Mouse (Mus musculus) kidney, adult 9 months (tissue): ENCODE data around the gene D230025D16Rik.
A peak's percentile ranks its signal among the peaks of the same experiment; 100 is the strongest.
"Not testable (repeated sequence)": the region's sequence is repeated elsewhere in the genome, so short reads cannot be mapped to it uniquely, and the experiment has no call there.

Experiments used
- DNase-seq: peaks from one replicate; pipeline ENCODE4 v3.0.0; 2022

D230025D16Rik gene

DNA sequence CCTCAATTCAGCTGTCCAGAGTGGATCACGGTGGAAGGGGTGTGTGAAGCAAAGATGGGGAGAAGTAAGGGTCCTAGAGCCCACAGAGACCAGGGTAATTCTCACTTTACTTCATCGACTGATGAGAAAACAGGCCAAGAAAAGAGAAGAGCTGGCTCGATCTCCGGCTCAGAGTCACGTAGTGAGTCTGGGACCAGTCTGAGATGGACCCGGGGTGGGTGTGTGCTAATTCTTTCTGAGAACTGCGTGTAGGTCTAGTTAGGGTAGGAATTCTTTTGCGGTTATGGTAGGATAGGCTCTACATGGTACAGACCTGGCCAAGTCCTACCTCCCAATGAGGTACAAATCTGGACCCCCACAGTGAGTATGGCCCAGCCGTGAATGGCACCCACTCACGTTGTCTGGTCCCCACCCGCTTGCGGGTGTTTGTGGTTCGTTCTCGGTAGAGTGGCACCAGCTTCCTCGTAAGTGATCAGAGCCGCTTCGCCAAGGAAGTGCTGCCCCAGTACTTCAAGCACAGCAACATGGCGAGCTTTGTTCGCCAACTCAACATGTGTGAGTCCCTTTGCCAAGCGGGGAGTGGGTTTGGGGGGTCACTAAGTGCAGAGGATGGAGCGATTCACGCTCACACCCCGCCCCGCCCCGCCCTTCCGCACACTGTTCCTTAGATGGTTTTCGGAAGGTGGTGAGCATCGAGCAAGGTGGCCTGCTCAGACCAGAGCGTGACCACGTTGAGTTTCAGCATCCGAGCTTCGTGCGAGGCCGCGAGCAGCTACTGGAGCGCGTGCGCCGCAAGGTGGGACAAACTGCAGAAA, 45.4 kb downstream of the D230025D16Rik start:
- DNase-seq: no peak

DNA sequence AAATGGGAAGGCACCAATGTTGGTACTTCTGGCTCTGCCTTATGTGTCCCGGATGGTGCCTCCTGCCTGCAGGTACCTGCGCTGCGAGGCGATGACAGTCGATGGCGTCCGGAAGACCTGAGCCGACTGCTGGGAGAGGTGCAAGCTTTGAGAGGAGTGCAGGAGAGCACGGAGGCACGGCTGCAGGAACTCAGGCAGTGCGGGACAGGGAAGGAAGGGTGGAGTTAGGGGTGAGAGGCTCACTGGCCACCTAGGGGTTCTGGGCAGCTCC, 45.9 kb downstream of the D230025D16Rik start:
- DNase-seq: no peak

DNA sequence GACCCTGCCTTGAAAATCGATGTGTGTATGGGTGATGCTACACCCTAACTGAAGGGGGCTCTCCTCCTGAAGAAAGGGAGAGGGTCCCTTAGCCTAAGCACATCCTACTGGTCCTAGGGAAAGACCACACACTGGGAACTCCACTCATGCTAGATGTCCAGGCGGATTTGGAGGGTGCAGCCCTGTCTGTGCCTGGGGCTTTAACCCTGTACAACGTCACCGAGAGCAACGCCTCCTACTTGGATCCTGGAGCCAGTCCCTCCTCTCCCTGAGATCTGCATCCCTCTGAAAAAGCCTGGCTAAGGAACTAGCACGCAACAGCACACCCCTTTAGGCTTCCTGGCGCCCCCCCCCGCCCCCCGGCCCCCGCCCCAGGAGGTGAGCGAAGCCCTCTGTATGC, 50.4 kb downstream of the D230025D16Rik start:
- DNase-seq: no peak

DNA sequence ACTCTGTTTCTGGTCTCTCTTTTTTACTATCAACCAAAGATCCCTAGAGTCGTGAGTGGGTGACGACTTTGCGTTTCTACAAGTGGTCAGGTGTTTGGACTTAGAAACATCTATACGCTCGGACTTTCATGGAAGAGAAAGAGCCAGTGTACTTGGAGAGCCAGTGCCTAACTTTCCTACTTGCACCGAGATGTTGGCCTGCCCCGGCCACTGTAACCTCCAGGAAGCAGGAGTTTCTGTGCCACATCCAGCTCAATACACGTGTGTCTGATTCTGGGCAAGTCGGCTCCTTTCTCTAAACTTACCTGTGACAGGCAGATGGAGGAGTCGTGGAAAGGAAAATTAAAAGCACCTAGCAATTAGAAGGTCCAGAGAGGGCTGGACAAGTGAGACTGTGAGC, 50.9 kb downstream of the D230025D16Rik start, which contains the start of gene Nol3:
Gene Nol3 (plus strand): TSS at position 301 of the 400 bp plus-strand sequence.
- DNase-seq: no peak

DNA sequence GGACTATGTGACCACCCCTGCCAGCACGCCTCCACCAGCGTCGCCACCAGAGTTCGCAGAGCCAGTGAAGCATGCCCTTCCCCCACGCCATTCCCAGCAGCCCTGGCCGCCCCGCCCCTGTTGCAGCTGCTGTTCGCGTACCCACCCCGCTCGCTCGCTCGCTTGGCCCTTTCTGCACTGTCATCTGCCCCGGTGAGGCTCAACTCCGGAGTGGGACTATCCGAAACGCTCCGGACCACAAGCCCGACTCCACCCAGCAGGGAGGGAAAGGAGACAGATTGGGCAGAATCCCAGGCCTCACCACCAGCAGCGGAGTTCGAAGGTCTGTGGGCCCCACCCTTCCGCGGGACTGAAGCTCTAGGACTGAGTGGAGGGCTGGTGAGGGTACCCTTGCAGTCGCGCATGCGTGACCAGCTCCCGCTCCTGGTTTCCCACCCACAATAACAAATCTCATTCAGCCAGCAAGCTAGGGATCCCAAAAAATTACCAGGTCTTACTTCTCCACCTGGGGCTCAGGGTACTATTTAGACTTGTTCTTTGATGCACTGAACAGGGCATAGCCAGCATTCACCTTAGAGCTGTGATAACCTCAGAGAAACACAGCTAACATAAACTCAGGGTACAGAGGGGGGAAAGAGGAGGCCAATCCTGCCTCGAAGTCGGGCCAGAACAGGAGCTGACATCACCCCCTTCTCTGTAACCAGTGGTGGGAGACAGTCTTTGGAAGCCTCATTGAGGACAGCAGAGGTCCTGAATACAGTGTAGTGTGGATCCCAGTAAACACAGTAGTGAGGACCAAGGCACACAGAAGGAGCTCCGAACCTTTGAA, 51.6 kb downstream of the D230025D16Rik start:
- no peak for DNase-seq

DNA sequence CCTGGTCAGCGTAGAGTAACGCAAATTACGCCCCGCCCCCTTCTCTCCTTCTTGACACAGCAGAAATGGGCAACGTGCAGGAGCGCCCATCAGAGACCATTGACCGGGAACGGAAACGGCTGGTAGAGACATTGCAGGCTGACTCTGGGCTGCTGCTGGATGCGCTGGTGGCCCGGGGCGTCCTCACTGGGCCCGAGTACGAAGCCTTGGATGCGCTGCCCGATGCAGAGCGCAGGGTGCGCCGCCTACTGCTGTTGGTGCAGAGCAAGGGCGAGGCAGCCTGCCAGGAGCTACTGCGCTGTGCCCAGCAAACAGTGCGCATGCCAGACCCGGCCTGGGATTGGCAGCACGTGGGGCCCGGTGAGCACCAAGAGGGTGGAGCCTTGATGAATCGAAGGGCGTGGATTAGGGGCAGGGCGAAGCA, 54.0 kb downstream of the D230025D16Rik start:
- DNase-seq: peak; percentile 93

DNA sequence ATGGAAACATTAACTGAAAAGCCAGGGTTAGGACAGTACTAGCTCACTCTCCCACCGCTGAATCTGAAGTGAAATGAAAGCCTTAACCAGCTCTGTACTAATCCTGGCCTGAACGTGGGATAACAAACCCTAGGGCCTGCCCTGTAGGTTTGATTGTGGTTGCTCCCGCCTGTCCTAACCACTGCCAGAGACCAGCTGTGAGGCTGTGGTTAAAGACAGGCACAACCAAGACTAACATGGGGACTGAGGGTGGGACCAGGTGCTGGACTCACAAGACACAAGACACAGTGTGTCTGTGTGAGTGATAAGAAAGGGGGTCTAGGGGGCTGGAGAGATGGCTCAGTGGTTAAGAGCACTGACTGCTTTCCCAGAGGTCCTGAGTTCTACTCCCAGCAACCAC, 55.6 kb downstream of the D230025D16Rik start:
- DNase-seq: no peak

DNA sequence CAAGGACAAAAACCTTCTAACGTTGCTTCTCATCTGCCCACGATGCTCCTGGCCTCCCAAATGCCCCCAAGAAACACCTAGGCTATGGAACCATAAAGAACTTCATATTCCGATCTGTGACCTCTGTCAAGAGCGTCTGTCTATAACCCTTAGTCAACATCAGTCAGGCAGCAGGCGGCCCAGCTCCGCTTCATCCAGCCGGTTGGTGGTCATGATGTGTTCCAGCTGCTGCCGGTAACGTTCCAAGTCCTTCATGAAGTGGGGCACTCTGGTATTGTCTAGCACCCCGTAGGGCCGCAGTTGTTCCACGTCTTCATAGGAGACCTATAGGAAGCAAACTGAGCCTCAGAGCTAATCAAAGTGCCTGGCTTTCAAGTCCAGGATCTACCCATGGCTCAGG, 56.9 kb downstream of the D230025D16Rik start:
- no peak for DNase-seq

DNA sequence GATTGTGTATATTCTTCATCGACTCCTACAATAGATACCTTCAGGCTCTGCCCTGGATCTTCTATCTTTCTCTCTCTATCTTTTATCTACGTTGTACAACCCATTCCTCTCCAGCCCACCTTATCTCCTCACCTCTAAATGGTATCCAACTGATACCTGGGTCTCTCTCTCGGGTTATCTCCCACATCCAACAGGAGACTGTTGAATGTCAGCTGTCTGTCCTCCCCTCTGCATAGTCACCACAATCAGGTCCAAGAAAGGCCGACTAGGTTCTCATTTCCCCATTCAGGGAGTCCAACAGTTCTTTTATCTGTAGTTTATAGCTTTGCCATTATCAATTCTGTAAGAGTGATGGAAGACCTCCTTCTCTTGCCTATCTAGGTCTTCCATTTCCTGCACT, 57.3 kb downstream of the D230025D16Rik start:
- DNase-seq: no peak

DNA sequence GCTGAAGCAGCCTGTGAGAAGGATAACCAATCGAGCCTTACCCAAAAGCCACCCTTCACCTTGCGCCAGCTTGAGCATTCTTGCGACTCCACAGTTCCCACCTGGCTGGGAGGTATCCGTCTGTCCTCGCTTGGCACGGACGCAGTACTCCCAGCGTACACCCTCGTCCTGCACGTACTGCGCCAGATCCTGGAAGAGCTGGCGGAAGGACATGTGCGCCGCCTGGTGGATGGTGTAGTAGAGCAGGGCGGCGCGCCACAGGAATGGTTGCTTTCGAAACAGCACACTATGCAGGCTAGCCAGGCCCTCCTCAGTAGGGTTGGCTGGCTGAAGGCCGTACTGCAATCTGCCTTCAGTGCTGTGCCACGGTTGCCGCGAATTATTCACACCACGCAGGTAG, 58.1 kb downstream of the D230025D16Rik start:
- no peak for DNase-seq

DNA sequence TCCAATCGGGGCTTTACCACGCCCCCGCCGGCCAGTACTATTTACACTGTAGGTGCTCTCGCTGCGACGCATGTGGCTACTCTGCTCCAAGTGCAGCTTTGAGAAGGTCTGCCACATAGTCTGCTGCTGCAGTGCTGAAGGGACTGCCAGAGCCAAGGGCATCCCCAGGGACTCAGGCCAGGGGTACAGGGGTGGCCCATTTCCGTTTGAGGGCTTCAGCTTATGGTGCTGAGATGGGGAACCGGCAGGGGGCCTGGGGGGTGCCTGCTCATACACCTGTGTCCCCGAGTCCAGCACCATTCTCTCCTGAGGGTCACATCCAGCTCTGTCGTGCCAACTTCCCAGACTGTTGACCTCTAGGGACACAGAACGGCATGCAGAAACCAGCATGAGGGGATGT, 60.6 kb downstream of the D230025D16Rik start:
- no peak for DNase-seq

DNA sequence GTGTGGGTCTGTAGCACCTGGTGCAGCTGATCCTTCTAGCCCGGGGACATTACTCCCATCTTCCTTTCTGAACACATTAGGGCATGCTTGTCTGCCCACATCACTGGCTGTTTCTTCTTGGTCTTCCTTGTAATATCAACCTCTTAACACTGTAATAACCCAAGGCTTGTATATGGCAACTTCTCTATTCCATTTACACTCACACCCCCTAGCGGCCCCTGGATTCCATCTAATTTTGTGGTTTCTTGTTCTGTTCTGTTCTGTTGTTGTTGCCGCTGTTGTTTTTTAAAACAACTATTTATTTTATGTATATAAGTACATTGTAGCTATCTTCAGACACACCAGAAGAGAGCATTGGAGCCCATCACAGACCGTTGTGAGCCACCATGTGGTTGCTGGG, 62.0 kb downstream of the D230025D16Rik start:
- DNase-seq: no peak

DNA sequence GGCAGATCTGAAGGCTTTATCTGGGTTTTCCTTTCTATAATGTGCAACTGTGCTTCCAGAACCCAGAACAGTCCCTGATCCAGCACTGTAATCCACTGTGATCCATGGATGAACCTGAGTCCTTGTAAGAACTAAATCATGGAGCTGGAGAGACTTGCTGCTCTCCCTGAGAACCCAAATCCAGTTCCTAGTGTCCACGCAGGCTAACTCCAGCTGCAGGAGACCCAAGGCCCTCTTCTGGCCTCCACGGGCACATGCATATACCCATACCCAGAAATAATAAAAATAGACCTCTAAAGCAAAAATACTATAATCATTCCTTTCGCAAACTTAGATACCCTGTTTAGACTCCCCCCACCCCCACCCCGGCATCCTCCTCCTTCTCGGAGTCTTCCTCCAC, 63.3 kb downstream of the D230025D16Rik start:
- DNase-seq: no peak

DNA sequence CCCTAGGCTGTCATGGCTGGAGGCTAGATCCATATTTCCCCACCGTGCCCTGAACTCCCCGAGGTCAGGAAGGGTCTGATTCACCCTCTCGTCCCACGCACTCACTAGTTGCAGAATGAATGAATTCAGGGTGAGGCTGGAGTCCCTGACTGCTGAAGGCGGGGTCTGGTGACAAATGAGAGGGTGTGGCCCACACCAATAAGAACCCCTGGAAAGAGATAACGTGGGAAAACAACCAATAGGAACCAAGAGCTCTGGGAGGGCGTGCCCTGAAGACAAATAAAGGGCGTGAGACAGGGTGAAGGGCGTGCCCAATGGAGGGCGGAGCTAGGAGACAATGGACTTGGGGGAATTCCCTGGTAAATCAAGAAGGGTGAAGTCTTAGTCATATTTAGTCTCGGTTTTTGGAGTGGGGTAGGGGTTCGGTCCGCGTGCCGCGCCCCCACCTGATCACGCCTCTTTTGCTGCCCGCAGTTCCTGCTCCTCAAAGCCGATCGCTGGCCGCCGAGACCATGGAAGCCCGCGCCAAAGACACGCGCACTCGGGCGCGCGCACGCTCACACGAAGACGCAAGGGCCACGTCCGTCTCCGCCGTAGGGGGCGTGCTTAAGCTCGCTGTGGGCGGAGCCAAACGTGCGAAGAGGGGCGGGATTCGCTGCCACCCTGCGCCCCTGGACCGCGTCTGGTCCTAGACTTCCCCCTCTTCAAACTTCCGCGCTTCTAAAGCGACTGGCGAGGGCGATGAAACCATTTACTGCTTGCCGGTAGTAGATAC, 64.2 kb downstream of the D230025D16Rik start:
- DNase-seq: peak; percentile 91

DNA sequence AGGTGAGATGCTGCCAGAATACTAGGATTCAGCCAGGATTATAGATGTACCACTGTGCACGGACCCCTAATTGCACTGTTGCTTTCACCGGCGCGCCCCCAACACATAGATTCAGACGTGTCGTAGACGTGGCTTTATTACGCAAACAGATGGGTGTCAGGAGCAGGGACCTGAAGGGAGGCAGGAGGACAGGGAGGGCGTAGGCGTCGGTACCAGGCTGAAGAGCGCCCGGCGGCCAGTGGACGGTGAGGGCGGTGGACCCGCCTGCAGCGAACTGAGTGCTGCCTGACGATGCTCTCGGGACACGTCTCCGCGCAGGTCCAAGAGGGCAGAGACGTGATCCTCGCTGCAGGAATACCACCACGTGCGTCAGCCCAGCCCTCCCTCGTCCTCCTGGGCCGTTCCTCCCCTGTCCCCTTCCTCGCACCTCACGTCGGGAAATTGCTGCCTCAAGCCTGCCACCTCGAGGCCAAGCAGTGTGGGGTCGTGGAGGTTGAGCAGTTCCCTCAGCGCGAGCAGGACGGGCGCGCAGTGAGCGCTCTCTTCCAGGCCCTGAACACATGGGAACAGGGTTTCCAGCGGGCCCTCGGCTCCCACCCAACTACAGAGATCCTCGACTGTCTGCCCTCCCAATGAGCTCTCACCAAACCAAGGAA, 65.0 kb downstream of the D230025D16Rik start, which contains the start of gene 4931428F04Rik:
Gene 4931428F04Rik (minus strand): TSS at position 60 of the 656 bp plus-strand sequence.
- DNase-seq: no peak

DNA sequence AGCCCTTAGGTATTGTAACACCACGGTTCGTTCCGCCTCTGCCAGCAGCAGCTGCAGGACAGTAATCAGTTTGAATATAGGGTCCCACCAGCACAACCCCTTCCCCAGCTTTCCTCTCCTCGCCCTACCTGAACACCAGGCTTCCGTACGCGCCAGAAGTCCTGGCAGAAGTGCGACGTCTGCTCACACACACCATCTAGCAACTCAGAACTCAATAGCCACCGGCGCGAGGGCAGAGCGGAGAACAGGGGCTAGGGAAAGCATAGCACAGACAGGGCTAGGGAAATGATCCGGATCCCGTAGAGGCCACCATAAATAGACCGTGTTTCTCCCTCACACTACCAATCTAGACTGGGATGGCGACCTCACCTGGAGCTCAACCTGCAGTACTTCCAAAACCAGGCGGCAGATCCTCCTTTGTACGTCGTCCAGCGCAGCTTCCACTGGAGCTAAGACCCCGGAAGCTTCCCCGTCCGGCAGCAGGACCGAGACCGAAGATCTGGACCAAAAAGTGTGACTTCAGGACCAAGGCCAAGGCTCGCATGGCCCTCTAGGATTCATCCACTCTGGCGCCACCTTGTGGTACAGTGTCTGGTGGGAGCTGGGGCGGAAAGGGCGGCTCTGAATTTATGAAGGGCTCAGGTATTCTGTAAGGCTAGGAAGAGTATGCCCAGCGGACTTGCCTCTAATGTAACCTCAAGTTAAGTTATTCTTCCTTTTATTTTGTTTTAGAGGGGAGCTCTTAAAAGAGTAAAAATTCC, 65.8 kb downstream of the D230025D16Rik start:
- peak; percentile 92 for DNase-seq

DNA sequence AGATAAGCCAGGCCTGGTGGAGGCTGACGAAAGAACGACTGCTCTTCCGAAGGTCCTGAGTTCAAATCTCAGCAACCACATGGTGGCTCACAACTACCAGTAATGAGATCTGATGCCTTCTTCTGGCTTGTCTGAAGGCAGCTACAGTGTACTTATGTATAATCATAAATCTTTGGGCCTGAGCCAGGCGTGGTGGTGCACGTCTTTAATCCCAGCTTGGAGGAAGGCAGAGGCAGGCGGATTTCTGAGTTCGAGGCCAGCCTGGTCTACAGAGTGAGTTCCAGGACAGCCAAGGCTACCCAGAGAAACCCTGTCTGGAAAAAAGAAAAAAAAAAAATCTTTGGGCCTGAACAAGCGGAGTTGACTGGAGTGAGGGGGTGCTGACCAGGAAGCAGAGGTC, 66.4 kb downstream of the D230025D16Rik start:
- DNase-seq: not testable (repeated sequence)

DNA sequence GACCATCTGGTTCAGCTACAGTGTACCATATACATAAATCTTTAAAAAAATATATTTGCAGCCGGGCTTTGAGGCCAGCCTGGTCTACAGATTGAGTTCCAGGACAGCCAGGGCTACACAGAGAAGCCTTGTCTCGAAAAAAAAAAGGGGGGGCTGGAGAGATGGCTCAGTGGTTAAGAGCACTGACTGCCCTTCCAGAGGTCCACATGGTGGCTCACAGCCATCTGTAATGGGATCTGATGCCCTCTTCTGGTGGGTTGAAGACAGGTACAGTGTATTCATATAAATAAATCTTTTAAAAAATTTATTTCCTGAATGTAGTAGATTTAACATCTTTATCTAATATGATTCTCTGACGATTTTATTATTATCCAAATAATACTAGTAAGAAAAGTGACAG, 66.9 kb downstream of the D230025D16Rik start:
- DNase-seq: not testable (repeated sequence)

DNA sequence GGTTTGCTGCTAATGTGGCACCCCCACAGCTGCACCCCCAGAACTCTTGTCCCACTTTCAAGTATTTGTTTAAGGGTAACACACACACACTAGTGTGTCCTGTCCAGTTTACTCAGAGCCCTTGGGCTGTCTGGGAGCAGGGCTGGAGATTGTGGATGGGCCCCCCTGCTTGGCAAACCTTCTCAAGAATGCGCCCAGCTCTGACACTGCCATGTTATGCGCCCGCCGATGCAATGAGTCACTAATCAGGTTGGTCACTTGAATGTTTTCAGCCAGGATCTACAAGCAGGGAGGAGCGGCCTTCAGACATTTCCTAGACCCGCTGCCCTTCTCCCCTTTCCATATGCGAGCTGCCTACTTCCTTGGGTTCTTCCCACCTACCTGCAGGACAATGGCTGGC, 67.5 kb downstream of the D230025D16Rik start:
- DNase-seq: no peak

DNA sequence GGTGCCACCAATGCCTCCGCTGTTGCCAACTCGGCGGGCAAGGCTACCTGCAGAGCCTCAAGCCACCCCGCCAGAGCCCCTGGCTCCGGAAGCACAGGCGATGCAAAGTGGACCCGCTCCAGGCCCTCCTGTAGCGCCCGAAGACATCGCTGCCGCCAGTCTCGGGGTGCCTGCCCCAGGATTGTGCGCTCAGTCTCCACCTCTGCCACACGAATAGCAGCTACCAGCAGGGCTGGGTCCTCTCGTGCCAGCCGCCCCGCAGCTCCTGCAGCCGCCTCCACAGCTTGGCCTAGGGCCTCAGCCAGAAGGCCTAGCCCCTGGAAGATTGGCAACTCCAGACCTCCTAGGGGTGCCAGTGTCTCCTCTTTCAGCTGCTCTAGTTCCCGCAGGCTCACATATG, 68.5 kb downstream of the D230025D16Rik start:
- DNase-seq: no peak

DNA sequence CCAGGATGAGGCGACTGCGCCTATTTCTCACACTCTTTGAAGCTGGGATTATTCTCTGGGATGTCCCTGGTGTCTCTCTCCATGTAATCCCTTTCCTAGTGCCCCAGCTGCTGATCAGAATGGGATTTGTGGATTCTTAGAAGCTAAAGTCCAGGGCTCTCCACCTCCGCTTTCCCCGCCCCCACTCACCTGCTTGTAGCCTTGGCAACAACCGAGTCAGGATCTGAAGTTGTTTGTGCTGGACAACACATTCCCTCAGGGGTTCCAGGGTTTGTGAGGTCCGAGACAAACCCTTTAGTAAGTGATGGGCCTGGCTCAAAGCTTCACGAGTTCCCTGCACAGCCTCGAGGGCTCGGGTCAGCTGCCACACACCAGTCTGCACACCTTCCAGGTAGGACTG, 69.8 kb downstream of the D230025D16Rik start:
- DNase-seq: no peak

DNA sequence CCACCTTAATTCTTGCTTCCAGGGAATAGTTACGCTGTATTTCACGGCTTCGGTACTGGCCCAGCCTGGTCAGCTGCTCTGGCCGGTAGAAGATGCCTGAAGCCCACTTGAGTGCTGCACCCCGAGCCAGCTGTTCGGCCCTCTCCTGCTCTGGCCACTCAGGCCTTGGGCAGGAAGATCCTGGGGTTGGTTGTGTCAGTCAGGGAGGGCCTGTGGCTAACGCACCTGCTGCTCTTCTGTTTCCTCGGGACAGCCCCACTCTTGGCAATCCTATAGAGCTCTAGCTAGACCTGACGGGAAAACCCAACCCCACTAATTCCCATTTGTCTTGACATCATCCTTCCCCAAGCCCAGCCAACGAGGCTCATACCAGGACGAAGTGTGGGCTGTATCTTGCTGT, 70.3 kb downstream of the D230025D16Rik start:
- DNase-seq: no peak
